Mouse (Mus musculus): ENCODE results near the gene Lexm.

DNA sequence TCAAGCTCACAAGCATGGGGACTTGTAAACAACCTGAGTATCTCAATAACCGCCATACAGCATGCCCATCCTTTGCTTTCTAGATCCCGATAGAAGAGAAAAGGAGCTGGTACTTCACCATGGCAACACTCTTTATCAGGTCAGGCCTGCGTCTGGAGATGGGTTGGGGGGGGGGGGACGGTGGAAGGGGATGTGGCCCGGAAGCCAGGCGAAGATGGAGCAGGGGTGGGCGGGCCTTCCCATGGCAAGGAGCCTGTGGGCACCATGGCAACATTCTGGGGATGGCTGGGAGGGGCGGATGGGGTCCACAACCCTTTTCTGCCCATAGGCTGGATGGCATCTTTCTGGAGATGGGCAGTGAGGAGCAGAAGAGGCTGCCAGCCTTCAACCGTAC lies 17.0 kb upstream of the Lexm start:
- no peak for TF ChIP-seq CTCF (IDR thresholded peaks at IDR 0.05; ENCODE audit: extremely low read depth, insufficient read depth, low read length)
- TF ChIP-seq POLR2A (IDR thresholded peaks at IDR 0.05; ENCODE audit: extremely low read depth, insufficient read depth, low read length), result no peak
